Mouse (Mus musculus): ENCODE data around the gene Slc16a14. TPM values are rescaled to one million over a fixed set of nuclear protein-coding genes. Genes with fewer than 3 reads are reported as not detected.

Slc16a14 gene
- polyA plus RNA-seq, 1 experiment from 2014 or later, result not detected

GRCm38 (mm10) chr1:84866231-84866630 is 68.7 kb downstream of the Slc16a14 start:
- Histone ChIP-seq H3K4me3 (replicated peaks) (no peak overlapping the region), H3K27ac (replicated peaks) (no peak overlapping the region), H3K4me2 (no peak overlapping the region), H3K9ac (no peak overlapping the region), H3K9me3 (replicated peaks) (no peaks in the 10 kb centered on the region), H3K4me1 (replicated peaks) (peaks cover 12% of the 10 kb centered on the region), H3K36me3 (replicated peaks) (no peaks in the 10 kb centered on the region), H3K27me3 (no peaks in the 10 kb centered on the region)
- WGBS (ENCODE audit: insufficient replicate concordance), result 74% methylated on average over 6 of the region's 6 CpGs
- no peak for ATAC-seq (ENCODE audit: insufficient read depth)

DNA sequence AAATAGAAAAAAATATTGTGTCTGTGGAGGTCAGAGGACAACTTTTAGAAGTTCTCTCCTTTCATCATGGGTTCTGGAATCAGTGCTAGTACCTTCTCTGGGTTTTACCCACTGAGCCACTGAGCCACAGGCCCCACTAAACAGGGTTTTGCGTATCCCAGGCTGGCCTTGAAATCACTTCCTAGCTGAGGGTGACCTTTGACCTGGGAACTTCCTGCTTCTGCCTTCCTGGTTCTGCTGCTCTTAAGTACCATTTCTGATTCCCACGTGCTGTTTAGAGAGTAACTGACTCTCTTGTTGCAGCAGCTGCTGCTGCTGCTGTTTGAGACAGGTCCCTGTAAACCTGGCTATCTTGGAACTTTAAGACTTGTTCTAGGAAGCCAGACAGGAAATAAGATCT is 70.3 kb downstream of the Slc16a14 start:
- no peaks in the 10 kb centered on the region for H3K27me3 ChIP-seq
- H3K4me2 ChIP-seq, result no peak overlapping the region
- H3K9me3 ChIP-seq (replicated peaks), result no peaks in the 10 kb centered on the region
- no peaks in the 10 kb centered on the region for H3K36me3 ChIP-seq (replicated peaks)
- ATAC-seq (ENCODE audit: insufficient read depth), result no peak
- no peak overlapping the region for H3K4me3 ChIP-seq (replicated peaks)
- H3K27ac ChIP-seq (replicated peaks), result no peak overlapping the region
- H3K9ac ChIP-seq, result no peak overlapping the region
- peaks cover 19% of the 10 kb centered on the region for H3K4me1 ChIP-seq (replicated peaks)
- 47% methylated on average over 2 of the region's 2 CpGs for WGBS (ENCODE audit: insufficient replicate concordance)

DNA sequence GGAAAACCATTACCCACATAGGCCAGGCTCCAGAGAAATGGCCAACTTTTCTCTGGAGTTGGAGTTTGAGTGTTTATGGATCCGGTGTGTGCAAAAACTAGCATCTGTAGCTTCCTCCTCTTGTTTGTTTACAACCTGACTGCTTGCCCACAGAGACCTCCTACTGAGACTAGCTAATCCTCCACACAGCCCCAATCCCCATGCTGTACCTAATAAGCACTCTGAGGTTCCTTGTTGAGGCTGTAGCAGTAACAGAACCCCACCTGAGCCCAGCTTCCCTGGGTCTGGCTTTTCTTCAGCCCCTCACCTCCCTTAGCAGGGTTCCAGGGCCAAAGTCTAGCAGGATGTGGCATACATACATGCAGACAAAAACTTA is 73.7 kb downstream of the Slc16a14 start:
- WGBS (ENCODE audit: insufficient replicate concordance), result 50% methylated on average over 1 of the region's 1 CpGs
- H3K9me3 ChIP-seq (replicated peaks), result no peaks in the 10 kb centered on the region
- no peak overlapping the region for H3K4me2 ChIP-seq
- no peak for ATAC-seq (ENCODE audit: insufficient read depth)
- no peak overlapping the region for H3K27ac ChIP-seq (replicated peaks)
- H3K4me3 ChIP-seq (replicated peaks), result no peak overlapping the region
- H3K36me3 ChIP-seq (replicated peaks), result no peaks in the 10 kb centered on the region
- no peaks in the 10 kb centered on the region for H3K27me3 ChIP-seq
- no peak overlapping the region for H3K9ac ChIP-seq
- peaks cover 16% of the 10 kb centered on the region for H3K4me1 ChIP-seq (replicated peaks)

DNA sequence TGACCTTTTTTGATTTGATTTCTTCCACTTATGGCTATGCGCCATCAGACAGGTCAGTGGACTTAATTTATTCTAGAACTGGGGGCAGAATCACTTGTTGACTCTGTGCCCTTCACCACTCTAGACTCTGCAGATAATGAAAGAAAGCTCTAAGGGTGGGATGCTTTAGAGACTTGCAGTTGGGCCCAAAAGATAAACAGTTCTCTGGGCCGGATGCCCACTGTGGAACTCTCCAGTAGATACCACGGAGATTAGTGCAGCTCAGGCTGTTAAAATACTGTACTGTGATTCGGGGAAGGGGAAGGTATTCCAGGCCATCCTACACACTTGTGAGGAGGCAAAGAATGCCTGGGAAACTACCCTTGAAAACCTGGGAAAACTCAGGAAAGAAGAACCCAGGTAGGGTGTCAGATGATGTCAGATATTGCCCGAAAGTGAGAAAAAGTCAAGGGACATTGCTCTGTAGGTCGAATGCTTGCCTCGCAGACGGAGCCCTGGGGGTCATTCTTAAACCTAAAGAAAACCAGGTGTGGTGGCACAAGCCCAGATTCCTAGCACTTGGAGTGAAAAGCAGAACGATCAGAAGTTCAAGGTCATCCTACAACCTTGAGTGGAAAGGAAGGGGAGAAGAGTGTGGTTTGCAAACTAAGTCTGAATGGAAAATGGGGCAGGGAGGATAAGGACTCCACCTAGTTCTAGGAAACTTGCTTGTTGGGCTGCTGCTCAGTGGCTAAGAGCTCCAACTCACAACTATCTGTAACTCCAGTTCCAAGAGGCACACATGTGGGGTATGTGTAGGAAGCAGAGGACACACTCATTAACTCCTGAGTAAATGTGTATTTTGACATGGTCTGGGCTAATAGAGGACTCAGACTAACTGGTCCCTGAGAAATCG is 74.3 kb downstream of the Slc16a14 start:
- no peaks in the 10 kb centered on the region for H3K36me3 ChIP-seq (replicated peaks)
- no peaks in the 10 kb centered on the region for H3K27me3 ChIP-seq
- H3K27ac ChIP-seq (replicated peaks), result no peak overlapping the region
- peak; percentile 64; the same call in 1 of the 2 replicates for ATAC-seq (ENCODE audit: insufficient read depth)
- H3K4me3 ChIP-seq (replicated peaks), result no peak overlapping the region
- WGBS (ENCODE audit: insufficient replicate concordance), result 55% methylated on average over 10 of the region's 10 CpGs
- no peak overlapping the region for H3K9ac ChIP-seq
- no peaks in the 10 kb centered on the region for H3K9me3 ChIP-seq (replicated peaks)
- no peak overlapping the region for H3K4me2 ChIP-seq
- H3K4me1 ChIP-seq (replicated peaks), result peaks cover 16% of the 10 kb centered on the region

- no peak overlapping the region for H3K27ac ChIP-seq (replicated peaks)
- ATAC-seq (ENCODE audit: insufficient read depth), result peak; percentile 31; the same call in 1 of the 2 replicates
- no peak overlapping the region for H3K9ac ChIP-seq
- H3K9me3 ChIP-seq (replicated peaks), result no peaks in the 10 kb centered on the region
- no peaks in the 10 kb centered on the region for H3K27me3 ChIP-seq
- no peaks in the 10 kb centered on the region for H3K36me3 ChIP-seq (replicated peaks)
- no peak overlapping the region for H3K4me2 ChIP-seq
- 73% methylated on average over 6 of the region's 6 CpGs for WGBS (ENCODE audit: insufficient replicate concordance)
- peaks cover 18% of the 10 kb centered on the region for H3K4me1 ChIP-seq (replicated peaks)
- no peak overlapping the region for H3K4me3 ChIP-seq (replicated peaks)
Measured at GRCm38 (mm10) chr1:84859597-84859996, 75.3 kb downstream of the Slc16a14 start.

Other genes with a start within 250 kb of the Slc16a14 start
- gene Dner, start 238.9 kb downstream of the Slc16a14 start, polyA plus RNA-seq (2015; fragmentation: Nextera tagmentation; extraction: Ambion mirVana), result 0.07 and 0.09 TPM in 2 replicates
- gene Fbxo36, start 95.3 kb downstream of the Slc16a14 start, polyA plus RNA-seq (2015; fragmentation: Nextera tagmentation; extraction: Ambion mirVana), result 5.9 and 7.3 TPM in 2 replicates
- gene Trip12, start 94.6 kb downstream of the Slc16a14 start, polyA plus RNA-seq (2015; fragmentation: Nextera tagmentation; extraction: Ambion mirVana), result 27.5 and 29.5 TPM in 2 replicates
- gene Gm10553, start 165.0 kb upstream of the Slc16a14 start, polyA plus RNA-seq (2015; fragmentation: Nextera tagmentation; extraction: Ambion mirVana), result not detected in 2 replicates
- 0.13 TPM in 1 of 2 replicates, not detected in the other for gene A530032D15Rik, start 174.7 kb upstream of the Slc16a14 start, polyA plus RNA-seq (2015; fragmentation: Nextera tagmentation; extraction: Ambion mirVana)

Data from liver, embryonic 15.5 days (tissue).